Mouse (Mus musculus) megakaryocyte-erythroid progenitor cell, adult 5-6 weeks (primary cell): Measurements from ENCODE around the gene Gm12569. TPM values are rescaled to one million over a fixed set of nuclear protein-coding genes. Genes with fewer than 3 reads are reported as not detected.

Source experiments
- ATAC-seq: replicated peaks from 2 replicates; pipeline ENCODE4 v1.8.0; 2016; ENCODE audit warnings: mild to moderate bottlenecking, inconsistent platforms; ENCODE audit not compliant: severe bottlenecking, poor library complexity, low FRiP score, low TSS enrichment
- total RNA-seq, 2 experiments: library from RNA; stranded (forward) in 1 of 2; stranded (reverse) in 1 of 2; fragments of 200-1000, 215-1000 nt in 1 of 2; fragments of >200 nt in 1 of 2; fragmentation: Nextera tagmentation in 1 of 2; gene quantifications; 2 replicates each; pipeline ENCODE4 v1.2.3; 2014 to 2017

The Gm12569 gene
- not detected in 2 replicates for total RNA-seq (2014; fragmentation: Nextera tagmentation)
- total RNA-seq (2017): not detected in 2 replicates

DNA sequence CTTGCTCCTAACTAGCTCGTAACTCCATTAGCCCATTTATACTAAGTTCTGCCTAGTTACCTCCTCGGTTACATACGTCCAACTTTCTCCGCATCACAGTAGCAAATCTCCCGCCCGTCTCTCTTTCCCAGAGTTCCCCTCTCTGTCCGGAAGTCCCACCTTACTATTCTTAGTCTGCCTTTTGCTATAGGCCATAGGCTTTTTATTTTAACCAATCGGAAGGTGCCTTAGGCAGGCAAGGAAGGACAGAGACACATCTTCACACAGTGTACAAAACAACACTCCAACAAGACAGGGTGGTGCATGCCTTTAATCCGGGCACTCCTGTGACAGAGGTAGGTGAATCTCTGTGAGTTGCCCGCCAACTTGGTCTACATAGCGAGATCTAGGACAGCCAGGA is at the start of gene Gm12569:
TSS of gene Gm12569 (plus strand) at position 166 of the 400 bp plus-strand sequence.
- ATAC-seq: no peak

DNA sequence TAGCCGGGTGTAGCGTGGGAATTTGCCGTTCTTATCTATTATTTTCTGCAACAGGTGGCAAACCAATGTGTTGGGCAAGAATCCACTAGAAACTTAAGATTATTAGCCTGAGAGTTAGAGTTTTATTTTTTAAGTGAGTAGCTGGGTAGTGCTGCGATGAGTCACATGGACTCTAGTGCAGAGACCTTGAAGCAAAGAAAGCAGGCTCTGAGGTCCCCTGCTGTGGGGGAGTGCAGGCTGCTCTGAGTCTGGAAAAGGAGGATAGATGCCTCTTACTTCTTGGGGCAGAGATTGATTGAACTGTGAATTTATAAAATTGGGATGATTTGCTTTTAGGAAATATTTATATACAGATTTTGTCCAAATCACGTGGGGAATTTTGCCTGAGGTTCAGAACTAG is 17.5 kb upstream of the Gm12569 start:
- no peak for ATAC-seq

DNA sequence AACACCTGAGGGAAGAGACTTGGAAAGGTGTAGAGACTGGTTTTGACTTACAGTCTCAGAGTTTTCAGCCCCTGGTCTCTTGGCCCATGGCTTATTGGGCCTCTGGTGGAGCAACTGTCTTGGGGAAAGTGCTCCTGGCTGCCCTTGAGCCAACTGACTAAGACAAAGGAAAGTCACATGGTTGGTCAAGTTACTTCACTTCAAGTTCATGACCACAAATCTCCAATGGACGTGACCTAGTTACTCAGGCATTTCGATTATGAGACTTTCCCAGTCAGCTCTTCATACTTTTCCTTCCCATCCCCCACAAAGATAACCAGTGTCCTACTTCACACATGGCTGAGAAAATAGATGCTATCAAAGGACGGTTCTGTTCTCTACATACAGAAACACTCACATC is 12.5 kb upstream of the Gm12569 start:
- ATAC-seq: no peak

DNA sequence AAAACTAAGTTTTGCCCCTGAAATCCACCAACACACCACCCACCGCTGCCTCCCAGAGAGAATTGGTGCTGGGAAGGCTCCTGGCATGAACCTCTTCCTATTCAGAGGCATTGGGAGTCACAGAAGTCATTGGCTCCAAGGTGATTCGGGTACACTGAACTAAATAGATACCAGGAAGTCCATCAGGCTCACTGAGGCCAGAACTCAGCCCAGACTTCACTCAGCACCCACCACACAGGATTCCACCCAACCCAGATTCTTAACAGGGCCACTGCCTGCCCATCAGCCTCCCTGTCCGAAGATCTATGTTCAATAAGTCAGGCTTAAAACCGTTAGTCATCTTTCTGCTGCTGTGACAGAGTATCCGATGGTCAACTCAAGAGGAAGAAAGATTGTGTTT is 8.8 kb upstream of the Gm12569 start:
- no peak for ATAC-seq

DNA sequence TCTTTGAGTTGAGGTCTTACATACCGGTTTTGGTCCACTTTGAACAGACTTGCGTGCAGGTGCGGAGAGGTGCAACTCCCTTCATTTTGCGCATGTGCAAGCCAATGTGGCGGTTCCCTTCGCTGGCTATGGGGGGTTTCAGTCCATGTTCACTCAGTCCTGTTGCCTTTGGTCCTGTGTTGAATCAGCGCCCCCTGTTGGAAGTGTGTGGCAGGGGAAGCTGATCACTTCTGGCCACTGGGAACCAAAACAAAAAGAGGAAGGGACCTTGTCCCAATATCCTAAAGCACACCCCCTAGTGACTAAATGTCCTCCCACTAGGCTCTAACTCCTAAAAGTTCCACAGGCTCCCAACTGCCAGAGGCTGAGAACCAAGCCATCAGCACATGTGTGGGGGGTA is 6.3 kb upstream of the Gm12569 start:
- no peak for ATAC-seq

DNA sequence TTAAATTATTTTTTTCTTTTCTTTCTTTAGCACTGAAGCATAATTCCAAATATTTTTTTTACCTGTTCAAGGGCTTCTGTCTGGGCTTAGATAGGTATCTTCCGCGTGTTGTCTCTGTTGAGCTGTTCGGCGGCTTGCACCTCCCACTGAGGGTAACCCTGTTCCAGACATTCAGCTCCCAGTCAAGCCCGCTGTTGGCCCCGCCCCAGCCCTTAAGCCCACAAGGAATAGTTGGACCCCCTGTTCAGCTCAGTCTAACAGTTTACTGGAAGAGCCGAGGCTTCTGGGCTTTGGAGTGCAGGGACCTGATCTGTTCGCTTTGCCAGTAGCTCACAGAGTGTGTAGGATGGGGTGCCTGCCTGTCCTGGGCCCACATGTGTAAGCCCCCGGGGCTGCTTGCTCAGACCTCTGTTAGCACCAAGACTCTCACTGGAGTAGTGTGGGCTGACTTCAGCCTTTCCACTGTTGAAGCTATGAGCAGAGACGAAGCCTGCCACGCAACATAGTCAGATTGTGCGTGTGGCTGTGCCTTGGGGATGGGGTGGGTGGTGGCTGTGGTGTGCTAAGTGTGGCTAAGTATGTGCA is 785 bp upstream of the Gm12569 start:
- no peak for ATAC-seq

DNA sequence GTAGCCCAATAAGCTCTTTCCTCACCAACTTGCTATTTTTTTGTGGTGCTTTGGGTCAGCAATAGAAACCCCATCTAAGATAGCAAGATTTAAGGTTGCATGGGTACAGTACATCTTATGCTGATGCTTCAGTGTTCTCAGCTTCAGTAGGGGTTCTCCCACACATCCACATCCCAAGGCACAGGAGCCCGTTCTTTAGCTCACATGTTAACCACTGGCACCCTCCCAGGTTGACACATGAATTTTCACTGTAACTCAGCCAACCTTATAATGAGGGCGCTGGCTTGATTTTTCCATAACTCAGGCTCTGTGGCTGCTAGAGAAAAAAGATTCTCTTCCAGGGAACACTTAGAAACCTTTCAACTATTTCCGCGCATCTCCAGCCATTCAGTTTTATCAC is 6.8 kb downstream of the Gm12569 start:
- no peak for ATAC-seq

DNA sequence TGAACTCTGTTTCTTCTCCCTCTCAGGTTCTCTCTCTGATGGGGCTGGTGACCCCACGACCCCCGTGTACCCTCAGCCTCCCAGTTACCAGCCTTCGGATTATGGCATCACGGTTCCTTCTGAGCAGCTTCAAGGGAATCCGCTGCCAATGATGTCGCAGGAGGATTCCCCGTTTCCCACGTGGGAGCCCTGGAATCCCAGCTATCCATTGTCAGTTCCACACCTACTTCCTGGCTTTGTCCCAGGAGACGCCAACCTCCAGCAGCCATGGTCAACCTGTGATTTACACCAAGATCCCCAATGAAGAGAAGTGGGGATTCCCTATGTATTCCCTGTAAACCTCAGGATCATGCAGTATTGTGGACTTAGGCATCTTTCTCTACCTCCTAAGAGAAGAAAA is 14.4 kb downstream of the Gm12569 start:
- ATAC-seq: no peak

DNA sequence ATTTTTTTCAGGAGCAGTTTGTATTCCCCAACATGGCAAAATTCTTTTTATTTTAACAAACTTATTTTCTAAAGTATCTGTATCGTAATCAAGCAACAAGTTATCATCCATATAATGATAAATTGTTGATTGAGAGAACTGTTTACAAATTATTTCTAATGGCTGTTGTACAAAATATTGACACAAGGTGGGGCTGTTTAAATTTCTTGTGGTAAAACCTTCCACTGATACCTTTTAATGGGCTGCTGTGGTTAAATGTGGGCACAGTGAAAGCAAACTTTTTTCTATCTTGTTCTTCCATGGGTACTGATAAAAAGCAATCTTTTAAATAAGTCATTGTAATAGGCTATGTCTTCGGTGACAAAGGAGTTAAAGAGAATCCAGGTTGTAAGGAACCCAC is 22.6 kb downstream of the Gm12569 start:
- ATAC-seq: no peak

DNA sequence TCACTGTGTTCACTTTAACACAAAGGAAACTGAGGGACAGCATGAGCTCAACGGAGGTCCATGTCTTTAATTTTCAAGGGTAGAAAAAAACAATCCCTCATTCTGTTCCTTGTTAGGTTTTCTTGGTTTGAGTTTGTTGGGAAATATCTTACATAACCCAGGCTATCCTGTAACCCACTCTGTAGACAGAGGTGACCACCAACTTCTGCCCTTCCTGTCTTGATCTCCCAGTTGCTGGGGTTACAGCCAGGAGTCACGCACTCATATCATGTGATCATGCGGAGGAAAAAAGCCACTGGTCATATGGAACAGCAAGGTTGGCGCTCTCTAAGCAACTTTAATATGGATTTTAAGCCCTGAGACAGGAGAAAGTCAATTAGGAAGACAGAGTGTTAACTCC is 36.7 kb downstream of the Gm12569 start:
- no peak for ATAC-seq

DNA sequence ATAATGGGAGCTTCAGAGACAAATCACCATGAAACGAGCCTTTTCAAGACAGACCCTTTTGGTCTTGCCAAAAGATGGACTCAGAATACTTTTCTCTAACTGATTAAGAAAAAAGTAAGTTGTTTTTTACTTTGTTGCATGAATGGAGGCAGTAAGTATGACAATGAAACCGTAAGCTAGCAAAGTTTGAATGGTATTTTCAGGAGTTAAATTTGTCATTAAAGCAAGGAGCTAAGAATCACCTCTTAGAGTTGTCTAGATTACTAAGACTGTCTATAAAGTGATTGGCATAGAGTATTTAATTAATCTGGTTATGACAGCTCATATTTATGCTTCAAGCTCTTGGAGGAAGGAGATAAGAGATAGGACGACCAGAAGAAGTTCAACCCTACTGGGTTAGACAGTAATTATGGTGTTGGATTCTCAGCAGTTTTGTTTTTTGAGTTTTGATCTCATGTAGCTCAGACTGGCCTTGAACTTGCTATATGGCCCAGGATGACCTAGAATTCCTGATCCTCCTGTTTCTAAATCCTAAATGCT is 41.5 kb downstream of the Gm12569 start, which contains the start of gene Clk4:
TSS of gene Clk4 (plus strand) at position 51 of the 540 bp plus-strand sequence.
- ATAC-seq: peak; percentile 28; the same call in 1 of the 2 replicates

DNA sequence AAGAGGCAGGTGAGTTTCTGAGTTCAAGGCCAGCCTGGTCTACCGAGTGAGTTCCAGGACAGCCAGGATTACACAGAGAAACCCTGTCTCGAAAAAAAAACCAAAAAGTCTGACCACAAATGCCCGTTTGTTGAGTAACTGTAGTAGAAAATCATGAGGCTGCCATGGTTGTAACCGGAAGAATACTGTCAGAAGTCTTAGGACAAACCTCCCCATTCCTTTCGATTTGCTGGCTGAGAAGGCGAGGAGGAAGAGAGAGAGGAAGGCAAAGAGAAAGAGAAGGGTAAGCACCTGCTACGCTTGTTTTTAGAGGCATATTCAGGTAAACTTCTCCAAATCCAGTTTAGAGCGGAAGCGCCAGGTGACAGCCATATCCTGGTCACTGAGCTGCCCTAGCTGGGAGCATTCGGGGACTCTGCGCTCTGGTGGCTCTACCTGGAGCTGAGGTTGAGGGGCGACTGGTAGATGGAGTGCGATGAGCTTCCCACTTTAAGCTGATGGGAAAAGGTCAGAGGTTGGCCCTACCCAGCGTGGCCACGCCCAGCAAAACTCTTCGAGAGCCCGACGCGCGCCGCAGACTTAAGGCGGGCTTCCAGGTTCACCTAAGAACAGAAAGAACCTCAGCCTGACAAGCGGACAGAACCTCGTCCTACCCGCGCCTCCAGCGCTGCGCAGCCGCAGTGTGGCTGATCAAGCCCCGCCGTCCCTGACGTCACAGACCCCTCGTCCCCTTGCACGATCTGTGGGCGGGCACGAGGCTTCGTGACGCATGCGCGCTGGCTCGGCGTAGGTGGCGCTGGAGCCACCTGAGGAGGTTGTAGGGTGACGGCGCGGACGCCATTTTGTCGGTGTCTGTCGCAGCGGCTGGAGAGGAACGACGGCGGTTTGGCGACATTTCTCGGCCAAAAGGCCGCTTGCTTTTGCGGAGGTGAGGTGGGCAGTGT is 42.3 kb downstream of the Gm12569 start, which contains the start of gene BC049762:
TSS of gene BC049762 (minus strand) at position 705 of the 944 bp plus-strand sequence.
- peak; percentile 95 for ATAC-seq

DNA sequence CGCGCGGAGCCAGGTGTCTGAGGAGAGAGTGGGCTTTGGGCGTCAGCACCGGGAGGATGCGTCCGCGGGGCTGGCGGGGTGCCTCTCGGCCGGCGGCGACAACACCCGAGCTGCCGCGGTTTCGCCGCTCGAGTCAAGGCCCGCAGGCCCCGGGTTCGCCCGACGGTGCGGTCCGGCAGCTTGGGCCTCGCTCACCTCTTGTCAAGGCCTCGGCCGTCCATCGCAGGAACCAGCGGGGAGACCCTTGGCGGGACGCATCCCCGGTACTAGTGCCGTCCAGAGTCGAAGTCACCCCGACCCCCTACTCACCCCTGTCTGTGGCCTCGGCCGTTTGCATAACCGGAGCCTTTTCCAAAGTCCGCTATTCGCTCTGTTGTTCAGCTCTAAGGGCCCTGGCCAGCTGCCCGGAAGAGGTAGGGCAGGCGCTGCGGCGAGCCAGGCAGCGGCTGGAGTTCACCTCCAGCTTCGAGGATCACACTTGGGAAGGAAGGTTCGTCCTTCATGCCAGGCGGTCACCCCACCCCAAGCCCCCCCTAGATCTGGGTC is 43.1 kb downstream of the Gm12569 start:
- ATAC-seq: peak; percentile 24

DNA sequence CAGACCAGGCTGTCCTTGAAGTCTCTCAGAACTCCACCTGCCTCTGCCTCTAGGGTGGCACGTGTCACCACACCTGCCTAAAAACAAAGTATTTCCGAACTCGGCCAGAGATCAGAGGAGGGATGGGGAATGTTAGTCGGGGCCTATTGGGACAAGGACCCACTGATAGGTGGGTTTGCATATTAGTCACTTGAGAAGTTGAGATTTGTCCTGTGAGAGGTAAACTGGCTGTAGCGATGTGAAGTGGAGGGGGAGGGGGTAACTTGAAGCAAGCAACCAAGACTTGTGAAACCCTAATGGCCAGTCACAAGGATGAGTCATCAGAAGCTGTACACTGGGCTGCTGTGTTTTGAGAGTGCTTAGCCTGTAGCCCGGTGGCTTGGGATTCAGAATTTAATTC is 44.1 kb downstream of the Gm12569 start:
- ATAC-seq: no peak

DNA sequence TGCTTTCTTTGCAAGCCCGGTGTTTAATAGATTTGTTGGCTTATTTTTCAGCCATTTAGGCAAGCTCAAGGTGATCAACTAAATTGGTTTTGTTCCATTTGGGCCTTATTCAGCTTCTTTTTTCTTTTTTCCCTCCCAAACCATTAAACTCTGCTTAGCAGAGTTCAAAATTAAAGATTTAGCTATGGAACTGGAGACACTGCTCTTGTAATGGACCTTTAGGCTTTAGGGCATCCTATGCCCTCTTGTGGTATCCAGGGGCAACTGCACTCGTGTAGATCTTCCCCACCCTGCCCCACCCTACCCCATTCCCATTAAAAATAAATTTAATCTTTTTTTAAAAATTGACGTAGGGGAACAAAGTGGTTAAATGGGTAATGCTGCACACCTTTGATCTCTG is 45.1 kb downstream of the Gm12569 start:
- ATAC-seq: no peak

DNA sequence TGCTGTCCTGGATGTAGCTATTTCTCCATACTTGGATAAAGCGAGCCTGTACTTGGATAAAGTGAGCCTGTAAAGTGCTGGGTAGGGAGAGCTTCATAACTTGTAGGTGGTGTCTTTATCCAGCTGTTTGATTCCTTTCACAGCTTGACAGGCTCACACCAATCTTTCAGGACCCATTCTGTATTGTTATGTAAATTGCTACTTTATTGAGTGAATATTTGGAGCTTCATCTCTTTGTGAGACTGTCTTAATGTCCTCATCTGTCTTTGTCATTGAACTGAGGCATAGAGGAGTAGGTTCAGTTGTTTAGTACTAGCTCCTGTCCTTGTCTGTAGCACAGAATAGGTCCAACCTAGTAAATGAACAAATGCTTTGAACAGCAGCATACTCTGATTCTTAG is 54.1 kb downstream of the Gm12569 start:
- ATAC-seq: no peak
